Mouse (Mus musculus) hindbrain, embryonic 14.5 days (tissue): ENCODE results near the gene Lamc2. TPM values are rescaled to one million over a fixed set of nuclear protein-coding genes. Genes with fewer than 3 reads are reported as not detected.
A peak's percentile ranks its signal among the peaks of the same experiment; 100 is the strongest.

Experiments used
- ATAC-seq: fragments of 200-750 bp; cut with Nextera tagmentation; 2 replicates; pipeline ENCODE4 v1.8.0; 2017; ENCODE audit warnings: moderate number of reproducible peaks, mild to moderate bottlenecking, moderate TSS enrichment, moderate library complexity; ENCODE audit not compliant: low FRiP score
- DNase-seq: peaks from one replicate; pipeline ENCODE4 v3.0.0-alpha.2; 2015; ENCODE audit warnings: low spot score
- H3K27ac ChIP-seq: fragments of 300-500 bp; sonication (generic); 2 replicates; pipeline ENCODE4 v1.5.1; 2014; ENCODE audit warnings: mild to moderate bottlenecking, moderate library complexity
- H3K27me3 ChIP-seq: fragments of 300-500 bp; sonication (generic); 2 replicates; pipeline ENCODE4 v1.6.1; 2014; ENCODE audit warnings: mild to moderate bottlenecking, low read length, mixed read lengths; ENCODE audit not compliant: control insufficient read depth, insufficient read depth
- H3K36me3 ChIP-seq: fragments of 300-500 bp; sonication (generic); replicated peaks from 2 replicates; pipeline ENCODE4 v1.6.1; 2014; ENCODE audit not compliant: control insufficient read depth, insufficient read depth
- H3K4me1 ChIP-seq: fragments of 300-500 bp; sonication (generic); replicated peaks from 2 replicates; pipeline ENCODE4 v1.6.1; 2014; ENCODE audit warnings: antibody characterized with exemption, low read length, mixed read lengths; ENCODE audit not compliant: control insufficient read depth, insufficient read depth
- H3K4me2 ChIP-seq: fragments of 300-500 bp; sonication (generic); replicated peaks from 2 replicates; pipeline ENCODE4 v1.6.1; 2014; ENCODE audit warnings: mild to moderate bottlenecking, moderate library complexity
- H3K4me3 ChIP-seq: fragments of 300-500 bp; sonication (generic); replicated peaks from 2 replicates; pipeline ENCODE4 v1.5.1; 2014; ENCODE audit warnings: mild to moderate bottlenecking, low read length
- H3K9ac ChIP-seq: fragments of 300-500 bp; sonication (generic); 2 replicates; pipeline ENCODE4 v1.6.1; 2014
- H3K9me3 ChIP-seq: fragments of 300-500 bp; sonication (generic); 2 replicates; pipeline ENCODE4 v1.6.1; 2016; ENCODE audit warnings: low read length; ENCODE audit not compliant: control insufficient read depth
- WGBS: fragments of 180-500 bp; shearing (Covaris S2); extraction: QIAGEN DNeasy Blood & Tissue Kit; methylation state at CpG from one replicate; pipeline ENCODE4 v1.1.7; 2014; 5-methylcytosine and 5-hydroxymethylcytosine counted together
- polyA plus RNA-seq: library from polyadenylated mRNA; unstranded; fragments of >200 nt; fragmentation: Nextera tagmentation; extraction: Ambion mirVana; gene quantifications from 2 replicates; pipeline ENCODE4 v1.2.1, GENCODE M21; 2014

The Lamc2 gene
- 1.8 and 2.0 TPM in 2 replicates for polyA plus RNA-seq

DNA sequence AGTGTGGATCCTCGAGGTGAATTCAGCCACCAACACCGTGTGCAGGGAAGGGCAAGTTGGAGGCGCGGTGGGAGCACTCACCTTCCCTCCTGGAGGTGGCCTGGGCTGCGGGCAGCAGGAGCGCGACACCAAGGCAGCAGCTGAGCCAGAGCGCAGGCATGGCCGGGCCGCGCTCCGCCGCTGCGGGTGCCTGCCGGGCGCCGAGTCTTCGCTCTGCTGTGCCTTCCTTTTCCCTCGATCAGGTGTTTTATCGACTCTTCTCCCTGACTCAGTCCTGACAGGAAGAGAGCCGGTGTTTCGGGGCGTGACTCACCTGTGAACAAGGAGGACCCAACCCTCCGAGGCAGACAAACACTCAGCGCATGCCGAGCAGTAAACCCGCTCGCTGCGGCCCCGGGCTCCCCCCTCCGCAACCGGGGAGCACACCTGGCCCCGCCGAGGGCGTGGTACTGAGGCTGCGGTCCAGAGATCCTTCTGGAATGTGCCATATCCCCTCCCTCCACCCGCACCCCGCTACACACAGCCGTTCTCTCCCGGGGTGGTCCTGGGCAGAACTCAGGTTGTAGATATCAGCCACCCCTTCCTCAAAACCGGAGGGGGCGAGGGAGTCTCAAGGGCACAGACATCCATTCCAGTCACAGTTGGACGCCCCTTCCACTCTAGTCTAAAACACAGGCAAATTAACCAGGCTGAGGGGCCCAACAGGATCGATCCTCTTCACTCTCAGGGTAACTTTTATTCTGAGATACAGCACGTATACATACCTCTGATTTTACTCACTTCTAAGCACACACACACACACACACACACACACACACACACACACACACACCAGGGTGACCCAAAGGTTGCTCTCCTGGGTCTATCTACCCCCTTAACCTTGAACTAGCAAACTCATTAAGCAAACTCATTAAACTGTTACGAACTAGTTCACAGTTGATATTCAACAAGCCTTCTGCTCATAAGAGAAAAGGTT lies at the start of gene Lamc2:
Gene Lamc2 (minus strand): TSS at position 620 of the 976 bp plus-strand sequence.
- DNase-seq (no peak), ATAC-seq (peak; percentile 48; the same call in 1 of the 2 replicates)
- Histone ChIP-seq H3K9me3 (no peaks in the 10 kb centered on the region), H3K36me3 (no peaks in the 10 kb centered on the region), H3K9ac (peak within 1 kb of the TSS; percentile 62), H3K27me3 (peaks cover 32% of the 10 kb centered on the region), H3K4me2 (peak within 1 kb of the TSS; percentile 93), H3K4me3 (peak within 1 kb of the TSS; percentile 45), H3K4me1 (peaks cover 3% of the 10 kb centered on the region; the same call in 1 of the 2 replicates), H3K27ac (no peak within 1 kb of the TSS)
- WGBS = 4% methylated on average over 46 of the region's 46 CpGs

DNA sequence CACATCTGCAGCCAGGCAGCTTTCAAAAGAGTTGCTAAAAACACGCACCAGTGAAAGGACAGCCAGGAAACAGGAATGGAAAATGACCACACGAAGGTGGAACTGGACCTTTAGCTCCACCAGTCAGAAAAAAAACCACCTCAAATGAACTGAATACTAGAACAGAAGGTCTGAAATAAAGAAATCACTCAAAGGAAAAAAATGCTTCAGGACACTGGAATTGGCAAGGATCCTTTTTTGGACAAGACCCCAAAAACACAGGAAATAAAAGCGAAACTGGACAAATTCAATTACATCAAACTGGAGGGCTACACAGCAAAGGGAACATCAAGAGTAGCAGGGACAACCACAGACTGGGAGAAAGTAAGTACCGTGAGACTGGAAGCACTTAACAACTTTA lies 49.3 kb upstream of the Lamc2 start:
- H3K27me3 ChIP-seq = no peaks in the 10 kb centered on the region
- H3K4me2 ChIP-seq = no peak overlapping the region
- no peak for DNase-seq
- peaks cover 53% of the 10 kb centered on the region for H3K36me3 ChIP-seq
- no peak overlapping the region for H3K27ac ChIP-seq
- no peaks in the 10 kb centered on the region for H3K9me3 ChIP-seq
- no peaks in the 10 kb centered on the region for H3K4me1 ChIP-seq
- no peak for ATAC-seq
- no peak overlapping the region for H3K9ac ChIP-seq
- WGBS = 80% methylated on average over 4 of the region's 4 CpGs
- H3K4me3 ChIP-seq = no peak overlapping the region

DNA sequence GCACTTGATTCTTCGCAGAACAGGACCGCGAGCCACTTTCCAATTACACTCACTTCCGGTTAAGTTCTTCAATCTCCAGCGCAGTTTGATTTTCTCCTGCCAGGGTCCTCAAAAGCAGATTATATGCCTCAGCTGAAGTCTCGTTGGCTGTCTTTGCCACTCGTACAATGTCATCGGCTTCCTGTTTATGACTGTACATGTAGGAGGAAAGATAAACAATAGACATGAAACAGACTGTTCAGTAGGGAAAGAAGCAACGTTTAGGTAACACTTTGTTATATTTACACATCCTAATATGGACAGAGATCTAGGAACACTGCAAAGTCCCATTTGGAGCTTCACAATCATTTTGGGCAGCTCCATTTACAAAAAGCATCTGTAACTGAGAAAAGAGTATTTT lies 45.4 kb upstream of the Lamc2 start:
- H3K36me3 ChIP-seq = peaks cover 73% of the 10 kb centered on the region
- H3K4me3 ChIP-seq = no peak overlapping the region
- no peaks in the 10 kb centered on the region for H3K27me3 ChIP-seq
- DNase-seq (no peak), ATAC-seq (no peak)
- no peak overlapping the region for H3K9ac ChIP-seq
- WGBS = 90% methylated on average over 9 of the region's 9 CpGs
- no peaks in the 10 kb centered on the region for H3K9me3 ChIP-seq
- no peaks in the 10 kb centered on the region for H3K4me1 ChIP-seq
- no peak overlapping the region for H3K4me2 ChIP-seq
- no peak overlapping the region for H3K27ac ChIP-seq

DNA sequence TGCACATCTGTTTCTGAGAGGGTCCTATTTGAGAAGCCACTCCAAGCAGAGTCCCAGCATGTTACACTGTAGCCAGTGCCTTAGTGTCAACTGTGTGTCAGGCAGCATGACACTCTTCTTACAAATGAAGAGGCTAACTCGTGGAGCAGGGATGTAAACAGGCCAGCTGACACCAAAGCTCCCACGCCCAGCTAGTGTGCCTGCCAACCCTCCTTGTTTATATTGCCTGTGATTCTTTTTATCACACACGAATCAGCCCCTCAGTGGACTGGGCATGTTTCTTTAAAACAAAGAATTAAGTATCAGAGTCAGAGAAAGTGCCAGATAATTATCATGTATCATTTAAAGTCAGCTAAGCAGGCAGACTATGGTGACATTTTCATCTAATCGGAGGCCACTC lies 41.7 kb upstream of the Lamc2 start:
- ATAC-seq = no peak
- no peak overlapping the region for H3K4me2 ChIP-seq
- H3K36me3 ChIP-seq = peaks cover 92% of the 10 kb centered on the region
- H3K9me3 ChIP-seq = no peaks in the 10 kb centered on the region
- no peak overlapping the region; the same call in 1 of the 2 replicates for H3K9ac ChIP-seq
- WGBS = 79% methylated on average over 4 of the region's 4 CpGs
- no peak overlapping the region for H3K4me3 ChIP-seq
- H3K27ac ChIP-seq = no peak overlapping the region
- no peak for DNase-seq
- H3K4me1 ChIP-seq = no peaks in the 10 kb centered on the region
- H3K27me3 ChIP-seq = no peaks in the 10 kb centered on the region

DNA sequence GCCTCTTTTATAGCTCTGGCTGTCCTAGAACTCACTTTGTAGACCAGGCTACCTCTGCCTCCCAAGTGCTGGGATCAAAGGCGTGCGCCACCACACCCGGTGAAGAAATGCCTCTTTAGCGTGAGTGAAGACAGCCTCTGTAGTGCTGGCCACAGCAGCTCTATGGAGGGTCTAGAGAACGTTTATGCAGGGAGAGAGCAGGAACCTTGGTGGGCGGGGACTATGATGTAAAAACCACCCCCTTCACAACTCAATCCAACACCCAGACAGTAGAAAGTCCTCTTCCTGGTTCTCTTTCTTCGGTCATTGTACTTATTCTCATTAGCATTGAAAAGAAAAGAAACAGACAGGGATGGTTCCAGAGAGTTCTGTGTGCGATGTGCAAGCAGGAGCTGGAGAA lies 40.8 kb upstream of the Lamc2 start:
- Histone ChIP-seq H3K27me3 (no peaks in the 10 kb centered on the region), H3K9me3 (no peaks in the 10 kb centered on the region), H3K4me2 (no peak overlapping the region), H3K36me3 (peaks cover 91% of the 10 kb centered on the region), H3K27ac (no peak overlapping the region), H3K4me3 (no peak overlapping the region), H3K4me1 (no peaks in the 10 kb centered on the region), H3K9ac (no peak overlapping the region)
- no peak for ATAC-seq
- 93% methylated on average over 8 of the region's 8 CpGs for WGBS
- DNase-seq = no peak

DNA sequence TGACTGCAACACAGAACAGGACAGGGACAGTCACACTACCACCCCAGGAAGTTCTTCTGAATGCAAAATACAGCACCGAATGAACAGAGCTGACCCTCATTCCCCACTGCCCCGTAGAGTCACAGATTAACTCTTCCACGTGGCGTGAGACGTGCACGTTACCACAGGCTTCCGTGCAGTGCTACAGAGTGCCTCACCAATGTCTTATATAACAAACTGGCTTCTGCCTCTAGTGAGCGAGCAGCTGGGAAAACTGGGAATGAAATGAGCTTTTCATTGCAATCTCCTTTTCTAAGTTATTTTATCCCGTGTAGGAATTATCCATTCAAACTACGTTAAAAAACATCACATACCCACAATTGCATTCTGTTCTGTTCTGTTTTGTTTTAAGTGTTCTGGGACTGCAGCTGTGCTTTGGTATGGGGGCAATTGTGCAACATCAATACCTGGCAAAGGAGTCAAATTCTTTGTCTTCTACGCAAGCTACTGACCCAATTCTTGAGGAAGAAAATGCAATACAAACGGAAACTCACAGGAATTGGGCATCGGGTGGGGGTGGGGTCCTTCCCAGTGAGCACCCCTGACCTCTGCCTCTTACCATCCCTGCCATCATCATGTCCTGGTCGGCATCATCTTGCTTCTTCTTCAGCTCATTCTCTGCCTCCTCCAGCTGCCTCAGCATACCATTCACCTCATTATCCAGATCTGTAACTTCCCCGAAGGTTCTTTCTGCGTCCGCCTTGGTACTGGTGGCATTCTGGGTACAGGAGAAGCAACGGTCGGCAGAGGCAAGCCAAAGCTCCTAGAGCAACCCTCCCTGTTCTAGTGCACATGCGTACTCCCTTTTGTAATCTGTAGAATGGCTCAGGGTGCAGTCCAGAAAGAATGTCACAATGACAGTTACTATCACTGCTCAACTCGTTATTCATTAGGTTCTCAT lies 39.8 kb upstream of the Lamc2 start:
- Histone ChIP-seq H3K4me1 (no peaks in the 10 kb centered on the region), H3K4me2 (no peak overlapping the region), H3K36me3 (peaks cover 92% of the 10 kb centered on the region), H3K27me3 (no peaks in the 10 kb centered on the region), H3K9me3 (no peaks in the 10 kb centered on the region), H3K9ac (no peak overlapping the region), H3K4me3 (no peak overlapping the region), H3K27ac (no peak overlapping the region)
- WGBS = 90% methylated on average over 21 of the region's 21 CpGs
- DNase-seq (no peak), ATAC-seq (no peak)

DNA sequence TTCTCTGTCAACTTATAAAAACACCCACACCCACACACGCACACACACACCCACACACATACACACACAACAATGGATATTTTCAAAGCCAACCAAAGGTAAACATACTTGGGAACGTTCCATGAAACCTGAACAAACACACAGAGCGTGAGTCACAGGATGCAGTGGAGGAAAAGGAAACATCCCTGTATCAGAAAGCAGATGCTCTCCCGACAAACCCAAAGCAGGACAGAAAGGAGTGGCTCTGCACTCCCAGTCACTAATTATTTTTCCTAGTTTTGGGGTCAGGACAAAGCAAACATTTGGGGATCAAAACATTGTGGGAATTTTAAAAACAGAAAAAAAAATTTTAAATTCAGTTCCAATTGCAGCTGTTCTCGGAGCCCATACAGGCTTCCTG lies 38.1 kb upstream of the Lamc2 start:
- Histone ChIP-seq H3K9ac (no peak overlapping the region), H3K4me2 (no peak overlapping the region), H3K9me3 (no peaks in the 10 kb centered on the region), H3K27ac (no peak overlapping the region), H3K27me3 (no peaks in the 10 kb centered on the region), H3K4me1 (no peaks in the 10 kb centered on the region), H3K36me3 (peaks cover 92% of the 10 kb centered on the region), H3K4me3 (no peak overlapping the region)
- DNase-seq (no peak), ATAC-seq (no peak)
- 86% methylated on average over 5 of the region's 5 CpGs for WGBS

DNA sequence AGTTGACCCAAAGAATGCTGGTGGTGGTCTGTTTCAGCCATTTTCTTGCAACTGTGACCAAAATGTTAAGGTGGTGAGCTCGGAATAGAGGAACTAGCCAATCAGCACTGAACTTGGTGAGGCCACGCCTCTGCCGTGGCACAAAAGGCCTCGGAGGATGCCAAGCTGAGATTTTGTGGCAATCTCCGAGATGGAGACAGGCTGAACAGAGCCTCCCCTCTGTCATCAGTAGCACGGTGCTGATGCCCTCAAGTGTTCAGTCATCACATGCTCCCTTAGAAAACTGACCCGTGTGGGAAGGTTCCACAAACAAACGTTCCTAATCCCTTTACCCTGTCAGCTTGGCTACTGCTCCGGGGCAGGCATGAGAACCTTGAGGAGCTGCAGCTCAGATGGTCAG lies 33.1 kb upstream of the Lamc2 start:
- no peak for DNase-seq
- H3K27ac ChIP-seq = no peak overlapping the region

DNA sequence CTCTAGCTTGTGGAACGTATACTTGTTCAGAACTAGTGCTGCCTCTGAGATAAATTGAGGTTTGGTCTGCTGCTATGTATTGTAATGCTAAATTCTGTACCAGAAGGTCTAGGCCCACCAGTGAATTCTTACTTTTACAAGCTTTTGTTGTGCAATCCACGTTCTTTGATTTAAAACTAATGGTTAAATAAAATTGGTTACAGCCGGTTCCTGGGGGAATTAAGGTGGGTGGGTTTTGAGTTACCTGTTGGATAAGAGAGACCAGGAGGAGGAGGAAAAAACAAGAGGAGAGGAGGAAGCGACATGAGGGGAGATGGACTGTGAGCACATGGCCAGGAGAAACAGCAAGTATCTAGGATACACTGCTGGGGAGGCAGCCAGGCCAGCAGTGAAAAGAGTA lies 30.3 kb upstream of the Lamc2 start:
- no peak overlapping the region for H3K4me2 ChIP-seq
- H3K9ac ChIP-seq = no peak overlapping the region
- H3K27me3 ChIP-seq = no peaks in the 10 kb centered on the region
- WGBS = 78% methylated on average over 4 of the region's 4 CpGs
- DNase-seq = no peak
- no peaks in the 10 kb centered on the region for H3K9me3 ChIP-seq
- H3K36me3 ChIP-seq = peaks cover 20% of the 10 kb centered on the region
- no peak overlapping the region for H3K4me3 ChIP-seq
- H3K27ac ChIP-seq = no peak overlapping the region
- no peak for ATAC-seq
- no peaks in the 10 kb centered on the region for H3K4me1 ChIP-seq

More for the DNA sequence above, 33.1 kb upstream of the Lamc2 start:
- Histone ChIP-seq H3K4me1 (no peaks in the 10 kb centered on the region), H3K9me3 (no peaks in the 10 kb centered on the region), H3K27me3 (no peaks in the 10 kb centered on the region), H3K9ac (no peak overlapping the region), H3K4me2 (no peak overlapping the region), H3K4me3 (no peak overlapping the region), H3K36me3 (peaks cover 46% of the 10 kb centered on the region)
- no peak for ATAC-seq
- 57% methylated on average over 9 of the region's 9 CpGs for WGBS
